Mouse (Mus musculus) heart, postnatal 4 days (tissue): ENCODE data around the gene Kdm2b. TPM values are rescaled to one million over a fixed set of nuclear protein-coding genes. Genes with fewer than 3 reads are reported as not detected.

Source experiments
- DNase-seq: peaks from one replicate; pipeline ENCODE4 v3.0.0; 2021
- total RNA-seq, 2 experiments: library from RNA; stranded (reverse); gene quantifications; 2 replicates each; pipeline ENCODE4 v1.2.3; 2021

The Kdm2b gene
- total RNA-seq, 2 experiments from 2014 or later, result 27.7 to 29.5 TPM

DNA sequence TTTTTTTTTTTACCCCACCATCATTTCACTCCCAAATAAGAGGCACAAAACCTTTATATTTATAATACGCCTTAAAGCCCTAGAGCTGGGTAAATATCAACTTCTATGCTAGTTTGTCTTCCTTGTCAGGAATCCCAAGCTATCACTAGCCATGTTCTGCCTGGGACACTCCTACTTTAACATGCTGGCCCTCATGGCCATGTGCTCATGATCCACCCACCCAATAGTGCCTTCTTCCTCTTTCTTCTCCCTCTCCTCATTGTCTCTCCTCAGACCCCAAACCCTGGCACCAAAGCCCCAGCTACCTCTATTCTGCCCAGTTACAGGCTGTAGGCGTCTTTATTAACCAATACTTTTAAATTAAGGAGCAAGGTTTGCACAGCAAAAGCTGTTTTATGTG lies 148.5 kb downstream of the Kdm2b start:
- no peak for DNase-seq

DNA sequence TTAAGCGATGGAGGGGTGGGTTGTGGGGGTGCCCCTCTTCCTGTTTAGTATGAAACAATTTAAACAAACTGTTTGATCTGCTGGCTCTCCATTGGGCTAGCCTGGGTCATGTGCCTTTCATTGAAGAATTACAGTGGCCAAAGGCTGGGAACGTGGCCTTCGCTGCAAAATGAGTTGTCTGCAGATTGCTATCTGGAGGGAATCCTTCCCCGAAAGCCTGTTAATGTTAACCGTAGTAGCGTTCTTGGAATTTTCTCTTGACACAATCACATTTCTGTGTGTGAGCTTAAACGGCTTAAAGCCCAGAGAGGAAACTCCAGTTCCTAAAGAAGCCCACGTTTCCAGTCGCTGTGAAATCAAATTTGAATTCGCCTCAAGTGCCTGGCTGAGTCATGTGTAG lies 156.6 kb downstream of the Kdm2b start:
- no peak for DNase-seq

DNA sequence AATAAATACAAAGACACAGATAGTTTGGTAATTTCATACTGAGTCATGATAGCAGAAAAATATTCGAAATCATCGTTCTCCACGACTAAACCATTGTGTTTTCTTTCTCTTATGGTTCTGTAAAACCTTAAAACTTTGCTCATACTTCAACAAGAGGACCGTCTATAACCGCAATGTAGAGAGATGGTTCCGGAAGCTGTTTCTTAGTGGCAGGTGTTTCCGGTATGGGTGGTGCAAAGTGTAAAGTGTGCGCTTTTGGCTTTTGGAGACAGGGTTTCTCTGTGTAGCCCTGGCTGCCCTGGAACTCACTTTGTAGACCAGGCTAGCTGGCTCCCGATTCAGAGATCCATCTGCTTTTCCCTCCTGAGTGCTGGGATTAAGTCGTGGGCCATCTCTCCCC lies 157.1 kb downstream of the Kdm2b start:
- DNase-seq, result no peak

DNA sequence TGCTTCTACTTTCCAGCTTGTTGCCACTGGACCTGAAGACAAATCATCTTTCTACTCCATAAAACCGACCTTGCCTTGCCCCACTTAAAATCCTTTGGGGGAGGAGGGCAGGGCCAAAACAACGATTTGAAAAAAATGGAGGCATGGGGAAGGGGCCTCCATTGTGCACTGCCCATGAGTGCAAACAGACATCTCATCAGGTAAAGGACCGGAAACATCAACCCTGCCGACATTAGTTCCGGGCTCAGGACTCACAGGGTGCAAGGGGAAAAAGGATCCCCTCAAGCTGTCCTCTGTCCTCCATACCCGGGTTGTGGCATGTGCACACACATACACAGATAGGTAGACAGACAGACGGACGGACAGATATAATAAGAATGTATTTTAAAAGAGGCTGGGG lies 164.5 kb downstream of the Kdm2b start:
- DNase-seq, result no peak

DNA sequence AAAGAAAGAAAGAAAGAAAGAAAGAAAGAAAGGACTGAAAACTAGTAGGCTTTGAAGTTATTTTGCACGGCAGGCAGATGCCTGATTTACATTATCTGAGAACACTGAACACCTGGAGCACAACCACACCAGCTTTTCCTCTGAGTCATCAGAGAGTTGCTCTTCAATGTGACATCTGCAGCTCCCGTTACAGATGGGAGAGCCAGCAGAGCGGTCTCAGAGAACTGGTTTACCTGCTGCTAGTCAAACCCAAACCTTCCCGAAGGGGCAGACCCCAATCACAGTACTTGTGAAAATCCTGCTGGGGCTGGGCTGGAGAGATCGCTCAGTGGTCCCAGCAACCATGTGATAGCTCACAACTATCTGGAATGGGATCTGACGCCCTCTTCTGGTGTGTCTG lies 165.2 kb downstream of the Kdm2b start:
- no peak for DNase-seq

DNA sequence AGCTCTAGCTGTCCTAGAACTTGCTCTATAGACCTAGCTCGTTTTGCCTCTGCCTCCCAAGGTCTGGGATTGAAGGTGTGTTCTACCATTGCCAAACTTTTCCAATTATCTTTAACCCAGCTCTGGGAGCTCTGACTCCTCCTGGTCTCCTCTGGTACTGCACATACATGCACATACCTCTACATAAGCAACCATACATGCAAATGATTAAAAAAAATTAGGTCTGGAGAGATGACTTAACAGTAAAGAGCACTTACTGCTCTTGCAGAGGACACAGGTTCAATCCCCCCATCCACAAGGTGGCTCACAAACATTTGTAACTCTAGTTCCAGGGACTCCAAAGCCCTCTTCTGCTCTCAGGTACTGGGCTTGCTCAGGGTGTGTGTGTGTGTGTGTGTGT lies 165.6 kb downstream of the Kdm2b start:
- DNase-seq, result no peak

DNA sequence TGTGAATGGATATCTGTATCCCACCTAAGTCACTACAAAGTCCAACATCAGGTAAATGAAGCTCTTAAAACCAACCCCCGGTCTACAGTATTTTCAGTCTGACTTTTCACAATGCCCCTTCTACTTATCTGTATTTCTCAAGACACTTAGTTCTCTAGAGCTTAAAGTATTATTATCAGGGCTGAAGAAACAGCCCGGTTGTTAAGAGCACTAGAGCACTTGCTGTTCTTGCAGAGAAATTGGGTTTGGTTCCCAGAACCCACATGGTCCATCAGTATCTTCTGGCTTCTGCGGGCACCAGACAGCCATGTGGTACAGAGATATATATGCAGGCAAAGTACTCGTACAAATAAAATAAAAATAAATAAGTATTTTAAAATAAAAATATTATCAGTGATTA lies 167.2 kb downstream of the Kdm2b start:
- no peak for DNase-seq

DNA sequence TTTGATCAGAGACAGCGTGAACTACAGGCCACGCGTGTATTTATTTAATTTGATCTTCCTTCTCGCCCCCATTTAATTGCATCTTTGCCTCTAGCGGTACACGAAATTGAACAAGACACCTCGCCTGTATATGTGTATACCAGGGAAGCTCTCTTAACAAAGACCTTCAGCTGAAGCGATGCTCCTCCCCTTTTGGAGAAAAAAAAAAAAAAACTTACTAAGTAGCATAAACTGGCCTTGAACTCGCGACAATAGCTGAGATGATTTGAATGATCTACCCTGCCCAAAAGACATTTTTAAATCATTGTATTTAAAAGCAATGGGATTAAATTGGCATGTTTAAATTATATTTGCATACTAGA lies 168.1 kb downstream of the Kdm2b start:
- DNase-seq, result no peak

DNA sequence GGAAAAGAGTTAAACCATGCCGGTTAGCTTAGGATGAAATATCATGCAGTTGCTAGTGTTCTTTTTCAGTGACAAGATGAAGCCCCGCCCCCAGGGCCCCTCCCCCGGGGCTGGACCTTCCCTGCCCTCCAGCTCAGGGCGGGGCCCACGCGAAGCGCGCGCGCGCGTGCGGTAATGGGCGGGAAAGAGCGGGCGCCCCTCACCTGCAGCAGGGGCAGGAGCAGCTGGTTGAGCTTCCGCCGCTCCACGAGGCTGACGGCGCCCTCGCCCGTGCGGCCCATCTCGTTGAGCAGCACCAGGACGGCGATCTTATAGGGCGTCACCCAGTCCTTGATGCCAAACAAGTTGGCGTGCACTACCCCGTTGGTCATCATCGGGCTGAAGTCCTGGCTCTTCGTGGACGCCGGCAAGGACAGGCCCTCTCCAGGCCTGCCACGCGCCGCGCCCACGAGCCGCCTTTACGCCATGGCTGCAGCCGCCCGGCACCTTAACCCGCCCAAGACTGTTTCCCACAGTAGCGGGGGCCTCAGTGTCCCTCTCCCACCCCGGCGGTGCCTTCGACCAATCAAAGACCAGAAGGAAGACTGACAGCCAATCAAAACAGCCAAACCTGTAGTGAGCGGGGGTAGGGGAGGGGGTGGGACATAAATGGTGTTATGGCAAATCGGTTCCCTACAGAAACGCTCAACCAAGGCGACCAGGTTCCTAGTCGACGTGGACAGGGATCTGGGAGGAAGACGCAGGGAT lies 168.7 kb downstream of the Kdm2b start, which contains the start of gene Anapc5:
Anapc5 (minus strand) TSS at position 563 of the 747 bp plus-strand sequence.
- peak; percentile 94 for DNase-seq

Other genes with a start within 250 kb of the Kdm2b start
- 10 to 100 TPM; 17.7 to 19.2 TPM for gene Camkk2, start 210.4 kb downstream of the Kdm2b start, total RNA-seq
- gene Anapc5, start 168.5 kb downstream of the Kdm2b start, total RNA-seq, result 100 to 1,000 TPM; 275 to 276 TPM
- gene Rnf34, start 139.8 kb downstream of the Kdm2b start, total RNA-seq, result 10 to 100 TPM; 32.6 to 34.0 TPM
- 10 to 100 TPM; 19.2 to 19.8 TPM for gene Orai1, start 25.3 kb upstream of the Kdm2b start, total RNA-seq
- gene Morn3, start 57.2 kb upstream of the Kdm2b start, total RNA-seq, result not detected
- gene Tmem120b, start 78.6 kb upstream of the Kdm2b start, total RNA-seq, result 10 to 100 TPM; 12.1 to 12.7 TPM
- gene Rhof, start 142.9 kb upstream of the Kdm2b start, total RNA-seq, result under 1 TPM; 0.36 to 0.71 TPM
- 10 to 100 TPM; 22.2 to 23.0 TPM for gene Setd1b, start 152.4 kb upstream of the Kdm2b start, total RNA-seq
- 10 to 100 TPM; 22.8 to 24.8 TPM for gene Psmd9, start 179.6 kb upstream of the Kdm2b start, total RNA-seq
- not detected for gene Hpd, start 192.9 kb upstream of the Kdm2b start, total RNA-seq